Mouse (Mus musculus) spleen, embryonic (tissue): ENCODE results near the gene Gm4858.
"Not testable (repeated sequence)": the region's sequence is repeated elsewhere in the genome, so short reads cannot be mapped to it uniquely, and the experiment has no call there.

Experiments
- CTCF ChIA-PET: fragments of 350-600 bp; sonication (Branson Sonifier 250); formaldehyde crosslinking; loops from one replicate; lab custom pipeline; 2022; lab: Charles Lee

The Gm4858 gene

DNA sequence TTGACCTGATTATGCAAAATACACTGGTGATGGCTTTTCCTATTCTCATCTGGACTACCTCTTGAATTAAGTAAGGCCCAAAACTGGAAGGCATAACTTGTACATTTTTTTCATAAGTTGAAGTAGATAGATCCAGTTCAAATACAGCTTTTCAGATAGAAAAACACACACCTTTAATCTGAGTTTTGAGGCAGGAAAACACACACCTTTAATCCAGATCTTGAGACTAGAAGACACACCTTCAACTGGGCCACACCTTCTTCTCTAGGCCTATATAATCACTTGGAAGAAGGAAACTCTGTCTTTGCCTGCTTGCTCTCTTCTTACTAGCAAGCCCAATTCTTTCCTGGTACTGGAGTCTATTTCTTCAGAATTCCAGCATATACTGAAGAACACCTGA is at the start of gene Gm4858:
TSS of gene Gm4858 (plus strand) at position 301 of the 400 bp plus-strand sequence.
- CTCF ChIA-PET = not testable (repeated sequence)

DNA sequence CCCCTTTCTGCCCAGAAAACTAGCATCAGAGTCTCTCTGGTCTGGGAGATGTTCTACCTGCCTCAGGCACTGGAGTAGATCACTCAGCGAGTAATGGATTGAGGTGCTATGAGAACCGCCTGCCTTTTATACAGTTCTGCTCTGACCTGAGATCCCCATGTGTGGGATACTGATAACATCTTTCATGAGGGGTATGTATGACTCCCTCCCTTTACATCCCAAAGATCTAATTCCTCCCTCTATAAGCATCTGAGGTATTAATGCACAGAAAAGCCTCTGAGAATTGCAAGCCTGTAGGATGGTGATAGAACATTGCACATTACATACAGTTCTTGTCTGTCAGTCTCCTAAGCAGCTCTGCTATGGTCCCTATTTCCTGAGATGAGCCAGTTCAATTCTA is 49.7 kb upstream of the Gm4858 start, which contains the start of gene Lce1m:
TSS of gene Lce1m (minus strand) at position 101 of the 400 bp plus-strand sequence.
- CTCF ChIA-PET = no interaction called here

- CTCF ChIA-PET = no interaction called here
Observed at GRCm38 (mm10) chr3:93021171-93021570, 47.5 kb upstream of the Gm4858 start.

- CTCF ChIA-PET = interaction anchor here (0.5 kb wide), 1 partner anchor 1354 kb away, joined by 3 read pairs; no protein-coding TSS in a partner anchor
Observed at GRCm38 (mm10) chr3:93023411-93024184, 45.0 kb upstream of the Gm4858 start.

GRCm38 (mm10) chr3:93025486-93025885 is 43.1 kb upstream of the Gm4858 start:
- CTCF ChIA-PET = no interaction called here

- CTCF ChIA-PET = no interaction called here
Observed at GRCm38 (mm10) chr3:93031450-93031849, 37.2 kb upstream of the Gm4858 start.

- CTCF ChIA-PET = no interaction called here
Observed at GRCm38 (mm10) chr3:93050182-93050581, 18.4 kb upstream of the Gm4858 start.

GRCm38 (mm10) chr3:93052826-93053474 is 15.7 kb upstream of the Gm4858 start:
- CTCF ChIA-PET = no interaction called here

DNA sequence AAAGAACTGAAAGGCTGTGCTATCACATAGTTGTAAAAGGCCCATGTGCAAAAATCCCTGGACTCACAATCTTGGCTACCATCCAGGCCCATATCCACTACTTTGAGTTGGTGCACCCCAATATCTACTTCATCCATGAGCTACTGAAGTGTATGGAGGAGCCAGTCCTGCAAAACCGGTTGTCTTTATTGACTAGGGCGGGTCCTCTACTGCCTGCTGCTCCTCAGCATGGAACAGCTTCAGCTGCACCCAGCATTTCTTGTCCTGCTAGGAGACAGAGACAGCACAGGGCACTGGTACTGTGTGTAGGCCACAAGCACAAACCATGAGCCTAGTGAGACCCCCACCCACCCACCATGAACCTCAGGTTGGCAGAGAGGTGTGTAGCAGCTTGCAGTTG is 18.0 kb downstream of the Gm4858 start:
- CTCF ChIA-PET = no interaction called here

- CTCF ChIA-PET = not testable (repeated sequence)
Observed at GRCm38 (mm10) chr3:93093581-93093980, 25.0 kb downstream of the Gm4858 start.

GRCm38 (mm10) chr3:93096447-93096846 is 27.8 kb downstream of the Gm4858 start:
- CTCF ChIA-PET = no interaction called here

GRCm38 (mm10) chr3:93111668-93112067 is 43.0 kb downstream of the Gm4858 start:
- CTCF ChIA-PET = no interaction called here

DNA sequence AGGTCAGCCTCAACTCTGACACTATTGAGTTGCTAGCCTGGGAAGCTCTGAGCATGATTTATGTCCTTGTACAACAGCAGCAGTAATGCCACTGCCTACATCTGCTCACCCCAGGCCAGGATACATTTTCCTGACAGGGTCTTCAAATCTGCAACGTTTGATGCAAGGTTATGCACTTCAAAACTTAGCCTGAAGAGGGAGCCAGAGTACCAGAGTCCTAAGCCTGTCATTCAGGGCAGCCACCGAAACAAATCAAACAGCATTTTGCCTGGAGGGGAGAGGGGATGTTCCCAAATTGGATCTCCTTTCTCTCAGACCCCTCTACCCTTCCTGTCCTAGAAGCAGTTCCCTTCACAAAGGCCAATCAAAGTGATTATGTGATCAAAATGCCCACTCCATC is 45.9 kb downstream of the Gm4858 start:
- CTCF ChIA-PET = no interaction called here

DNA sequence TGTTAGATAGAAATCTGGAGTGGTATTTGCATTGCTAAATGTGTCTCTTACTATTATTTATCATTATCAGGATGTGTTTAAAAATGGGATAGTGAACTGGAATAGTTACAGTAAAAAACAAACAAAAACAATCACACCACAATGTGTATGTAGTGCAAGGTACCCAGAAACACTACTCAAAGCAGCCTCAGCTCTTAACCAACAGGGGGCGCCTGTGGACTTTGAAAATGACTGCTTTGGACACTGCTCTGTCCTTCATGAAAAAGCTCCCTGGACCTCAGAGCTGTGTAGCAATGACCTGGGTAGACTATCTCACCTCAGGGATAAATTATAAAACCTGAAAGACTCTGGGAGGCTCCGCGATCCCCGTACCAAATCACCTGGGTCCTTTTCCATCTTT is 50.5 kb downstream of the Gm4858 start:
- CTCF ChIA-PET = no interaction called here
